Mouse (Mus musculus) CH12.LX (cell line): ENCODE results near the gene Fgfr2. TPM values are rescaled to one million over a fixed set of nuclear protein-coding genes. Genes with fewer than 3 reads are reported as not detected.

Experiments
- DNase-seq: peaks from one replicate; pipeline ENCODE4 v3.0.0-alpha.2; 2013; ENCODE audit errors: extremely low read depth
- H3K27ac ChIP-seq: 2 replicates; pipeline ENCODE4 v1.5.1; 2012; ENCODE audit warnings: low read depth, mild to moderate bottlenecking, control low read depth, moderate library complexity; ENCODE audit not compliant: insufficient read depth
- H3K27me3 ChIP-seq: replicated peaks from 2 replicates; pipeline ENCODE3; 2012; ENCODE audit warnings: inconsistent platforms
- H3K36me3 ChIP-seq, 2 experiments: replicated peaks in 1 of 2; 2 replicates each; pipeline versions ENCODE3 to v1.6.1; 2012; ENCODE audit warnings: inconsistent platforms in 1 of 2, low read length in 1 of 2, mild to moderate bottlenecking in 1 of 2, mixed read lengths in 1 of 2, moderate library complexity in 1 of 2; ENCODE audit not compliant: control insufficient read depth in 1 of 2, insufficient read depth in 1 of 2
- H3K4me1 ChIP-seq, 2 experiments: 2 replicates each; pipeline ENCODE4 v1.6.1; 2012; ENCODE audit warnings: inconsistent platforms in 1 of 2, moderate library complexity in 1 of 2; ENCODE audit not compliant: insufficient read depth in 2 of 2, control insufficient read depth in 1 of 2
- H3K4me2 ChIP-seq: 2 replicates; pipeline ENCODE4 v1.6.1; 2012; ENCODE audit warnings: low read depth, mild to moderate bottlenecking, control low read depth; ENCODE audit not compliant: poor library complexity, insufficient read depth, severe bottlenecking
- H3K4me3 ChIP-seq, 3 experiments: fragments of 150-350 bp in 1 of 3; sonication (generic) in 1 of 3; replicated peaks in 1 of 3; 2 replicates each; pipeline versions ENCODE3 to v1.5.1; 2011 to 2012; ENCODE audit warnings: low read depth in 2 of 3, low read length in 2 of 3, mild to moderate bottlenecking in 2 of 3, moderate library complexity in 2 of 3, control low read depth in 1 of 3, improper control_type of control experiment in 1 of 3, inconsistent platforms in 1 of 3, mixed read lengths in 1 of 3; ENCODE audit not compliant: poor library complexity in 1 of 3
- H3K79me2 ChIP-seq: replicated peaks from 2 replicates; pipeline ENCODE4 v1.6.1; 2012; ENCODE audit warnings: mild to moderate bottlenecking, moderate library complexity; ENCODE audit not compliant: control insufficient read depth, poor library complexity, insufficient read depth, severe bottlenecking; ENCODE audit errors: extremely low read depth
- H3K9ac ChIP-seq: 2 replicates; pipeline ENCODE4 v1.6.1; 2012; ENCODE audit warnings: low read depth, mild to moderate bottlenecking, control low read depth, moderate library complexity; ENCODE audit not compliant: insufficient read depth
- H3K9me3 ChIP-seq: replicated peaks from 2 replicates; pipeline ENCODE3; 2012; ENCODE audit warnings: low read length, inconsistent platforms, mixed read lengths
- CHD1 ChIP-seq: IDR thresholded peaks from 2 replicates; pipeline ENCODE4 v1.6.1; 2012; ENCODE audit warnings: low read depth, low read length, improper control_type of control experiment, inconsistent platforms
- CHD2 ChIP-seq: IDR thresholded peaks from 2 replicates; pipeline ENCODE4 v1.6.1; 2011; ENCODE audit warnings: low read length, improper control_type of control experiment
- CTCF ChIP-seq, 2 experiments: IDR thresholded peaks in 1 of 2; conservative IDR thresholded peaks in 1 of 2; 2 replicates each; pipeline ENCODE4 v1.5.1; 2011 to 2012; ENCODE audit warnings: low read depth in 2 of 2, low read length in 2 of 2, improper control_type of control experiment in 1 of 2, inconsistent platforms in 1 of 2, mild to moderate bottlenecking in 1 of 2, moderate library complexity in 1 of 2
- E2F4 ChIP-seq: IDR thresholded peaks from 2 replicates; pipeline ENCODE4 v1.6.1; 2011; ENCODE audit warnings: low read depth, low read length, improper control_type of control experiment; ENCODE audit not compliant: insufficient replicate concordance
- ELF1 ChIP-seq: IDR thresholded peaks from 2 replicates; pipeline ENCODE4 v1.6.1; 2014; ENCODE audit warnings: low read depth, mild to moderate bottlenecking, inconsistent platforms, low read length, improper control_type of control experiment
- EP300 ChIP-seq: IDR thresholded peaks from 2 replicates; pipeline ENCODE4 v1.6.1; 2011; ENCODE audit warnings: low read length, improper control_type of control experiment
- ETS1 ChIP-seq: conservative IDR thresholded peaks from 2 replicates; pipeline ENCODE4 v1.6.1; 2012; ENCODE audit warnings: low read depth, mild to moderate bottlenecking, inconsistent platforms, low read length, improper control_type of control experiment, moderate library complexity
- GABPA ChIP-seq: IDR thresholded peaks from 2 replicates; pipeline ENCODE4 v1.6.1; 2012; ENCODE audit warnings: low read depth, low read length, improper control_type of control experiment, inconsistent platforms; ENCODE audit not compliant: insufficient replicate concordance
- HCFC1 ChIP-seq: IDR thresholded peaks from 2 replicates; pipeline ENCODE4 v1.6.1; 2012; ENCODE audit warnings: low read depth, mild to moderate bottlenecking, inconsistent platforms, low read length, improper control_type of control experiment
- JUND ChIP-seq: conservative IDR thresholded peaks from 2 replicates; pipeline ENCODE4 v1.6.1; 2011; ENCODE audit warnings: low read depth, low read length, improper control_type of control experiment
- MAX ChIP-seq: IDR thresholded peaks from 2 replicates; pipeline ENCODE4 v1.6.1; 2011; ENCODE audit warnings: low read length, improper control_type of control experiment
- MEF2A ChIP-seq: IDR thresholded peaks from 2 replicates; pipeline ENCODE4 v1.6.1; 2014; ENCODE audit warnings: low read depth, mild to moderate bottlenecking, inconsistent platforms, low read length, improper control_type of control experiment, borderline replicate concordance
- MYC ChIP-seq: IDR thresholded peaks from 2 replicates; pipeline ENCODE4 v1.6.1; 2011; ENCODE audit warnings: low read depth, mild to moderate bottlenecking, improper control_type of control experiment, low read length
- NELFE ChIP-seq: IDR thresholded peaks from 2 replicates; pipeline ENCODE4 v1.6.1; 2011; ENCODE audit warnings: low read depth, low read length, improper control_type of control experiment
- NRF1 ChIP-seq: IDR thresholded peaks from 2 replicates; pipeline ENCODE4 v1.6.1; 2014; ENCODE audit warnings: low read depth, mild to moderate bottlenecking, inconsistent platforms, low read length, improper control_type of control experiment, moderate library complexity
- POLR2AphosphoS2 ChIP-seq: IDR thresholded peaks from 2 replicates; pipeline ENCODE4 v1.6.1; 2011; ENCODE audit warnings: low read depth, low read length, improper control_type of control experiment
- RCOR1 ChIP-seq: conservative IDR thresholded peaks from 2 replicates; pipeline ENCODE4 v1.6.1; 2012; ENCODE audit warnings: low read depth, mild to moderate bottlenecking, inconsistent platforms, low read length, improper control_type of control experiment
- SIN3A ChIP-seq: IDR thresholded peaks from 2 replicates; pipeline ENCODE4 v1.6.1; 2012; ENCODE audit warnings: low read length, improper control_type of control experiment, inconsistent platforms
- TBP ChIP-seq: conservative IDR thresholded peaks from 2 replicates; pipeline ENCODE4 v1.6.1; 2011; ENCODE audit warnings: low read depth, low read length, improper control_type of control experiment
- TCF12 ChIP-seq: IDR thresholded peaks from 2 replicates; pipeline ENCODE4 v1.6.1; 2014; ENCODE audit warnings: low read depth, mild to moderate bottlenecking, inconsistent platforms, low read length, improper control_type of control experiment
- UBTF ChIP-seq: IDR thresholded peaks from 2 replicates; pipeline ENCODE4 v1.6.1; 2012; ENCODE audit warnings: low read depth, mild to moderate bottlenecking, inconsistent platforms, low read length, improper control_type of control experiment, moderate library complexity
- USF2 ChIP-seq: conservative IDR thresholded peaks from 2 replicates; pipeline ENCODE4 v1.6.1; 2011; ENCODE audit warnings: low read depth, low read length, improper control_type of control experiment
- ZC3H11A ChIP-seq: IDR thresholded peaks from 2 replicates; pipeline ENCODE4 v1.6.1; 2012; ENCODE audit warnings: low read depth, mild to moderate bottlenecking, inconsistent platforms, low read length, improper control_type of control experiment
- ZKSCAN1 ChIP-seq: IDR thresholded peaks from 2 replicates; pipeline ENCODE4 v1.6.1; 2012; ENCODE audit warnings: low read depth, inconsistent platforms, low read length, improper control_type of control experiment, borderline replicate concordance
- ZMIZ1 ChIP-seq: IDR thresholded peaks from 2 replicates; pipeline ENCODE4 v1.6.1; 2012; ENCODE audit warnings: low read depth, mild to moderate bottlenecking, inconsistent platforms, low read length, improper control_type of control experiment
- dilution Hi-C: fragments of 300-500 bp; cut with MboI; formaldehyde crosslinking; loops from 2 replicates; pipeline ENCODE4 v1.14.3; 2020; ENCODE audit warnings: low sequenced_read_pairs; ENCODE audit not compliant: extremely low pct_unique_long_range_greater_than_20kb, extremely low pct_ligation_motif_present
- in situ Hi-C: fragments of 300-500 bp; cut with MboI; formaldehyde crosslinking; loops from 3 replicates; pipeline ENCODE4 v1.14.3; 2019; ENCODE audit warnings: low sequenced_read_pairs, low pct_ligation_motif_present, low pct_unique_long_range_greater_than_20kb, mixed read lengths
- polyA plus RNA-seq: library from polyadenylated mRNA; unstranded; fragments of >175 nt; gene quantifications from 2 replicates; pipeline ENCODE4 v1.2.1, GENCODE M21; 2012; ENCODE audit warnings: low read depth; ENCODE audit not compliant: insufficient read length
- total RNA-seq, 2 experiments: library from RNA; depleted of rRNA; stranded (reverse); fragments of 300-350 nt in 1 of 2; fragments of >200 nt in 1 of 2; gene quantifications; 2 replicates each; pipeline ENCODE4 v1.2.3; 2012 to 2014

Gene Fgfr2
- total and polyA plus RNA-seq, 3 experiments: not detected

DNA sequence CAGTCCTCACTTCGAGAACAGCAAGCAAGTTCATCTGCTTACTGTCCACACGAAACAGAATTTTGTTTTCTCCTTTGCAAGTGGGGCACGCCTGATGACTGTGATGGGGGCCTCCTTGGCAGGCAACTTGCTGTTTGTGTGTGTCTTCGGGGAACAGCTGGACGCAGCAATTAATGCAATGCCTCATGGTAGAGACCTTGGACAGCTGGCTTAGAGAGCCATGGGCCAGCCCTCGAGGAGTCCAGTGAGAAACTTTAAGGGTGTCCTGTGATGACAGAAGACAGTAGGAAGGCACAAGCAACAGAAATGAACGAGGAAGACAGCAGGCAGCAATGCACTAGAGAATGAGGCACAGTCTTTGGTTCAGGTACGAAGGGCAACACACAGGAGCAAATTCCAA is 852.8 kb downstream of the Fgfr2 start:
- no peak overlapping the region for H3K9ac ChIP-seq
- H3K4me3 ChIP-seq: no peak overlapping the region
- dilution Hi-C loops: no loop called here
- no peaks in the 10 kb centered on the region for H3K9me3 ChIP-seq
- H3K27me3 ChIP-seq: peaks cover 43% of the 10 kb centered on the region
- H3K27ac ChIP-seq: no peak overlapping the region
- H3K79me2 ChIP-seq: no peaks in the 10 kb centered on the region
- H3K4me2 ChIP-seq: no peak overlapping the region
- in situ Hi-C loops: no loop called here
- peaks cover 13 to 19% of the 10 kb centered on the region in 2 experiments for H3K4me1 ChIP-seq
- H3K36me3 ChIP-seq: no peaks in the 10 kb centered on the region
- TF ChIP-seq MYC (no peak), ZMIZ1 (no peak), ZC3H11A (no peak), UBTF (no peak), ETS1 (no peak), ELF1 (no peak), E2F4 (no peak), NRF1 (no peak)
- DNase-seq: no peak

DNA sequence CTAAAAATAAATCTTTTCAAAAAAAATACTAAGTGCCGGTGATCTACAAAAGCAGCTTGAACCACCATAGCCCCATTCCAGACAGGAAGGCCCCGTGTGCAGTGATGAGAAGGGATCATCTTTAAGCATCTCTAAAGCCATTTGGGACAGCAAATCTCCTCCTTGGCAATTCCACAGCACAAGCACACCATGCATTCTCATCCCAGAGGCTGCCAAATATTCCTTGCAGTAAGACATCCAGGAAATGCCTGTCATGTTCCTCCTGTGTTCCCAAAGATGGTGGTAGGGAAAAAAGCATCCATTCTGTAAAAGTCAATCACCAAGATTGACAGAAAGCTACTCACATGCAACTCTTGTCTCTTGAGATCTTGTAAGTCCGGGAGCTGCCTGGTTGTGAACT is 853.5 kb downstream of the Fgfr2 start:
- H3K4me2 ChIP-seq: no peak overlapping the region
- no peak overlapping the region for H3K27ac ChIP-seq
- in situ Hi-C loops: no loop called here
- H3K9ac ChIP-seq: no peak overlapping the region
- H3K9me3 ChIP-seq: no peaks in the 10 kb centered on the region
- no peaks in the 10 kb centered on the region for H3K79me2 ChIP-seq
- TF ChIP-seq NELFE: no peak
- TF ChIP-seq GABPA: no peak
- no peak for TF ChIP-seq HCFC1
- TF ChIP-seq CHD2: no peak
- peaks cover 43% of the 10 kb centered on the region for H3K27me3 ChIP-seq
- dilution Hi-C loops: no loop called here
- DNase-seq: no peak
- H3K4me1 ChIP-seq: peaks cover 13 to 19% of the 10 kb centered on the region in 2 experiments
- H3K36me3 ChIP-seq: no peaks in the 10 kb centered on the region
- H3K4me3 ChIP-seq: no peak overlapping the region

DNA sequence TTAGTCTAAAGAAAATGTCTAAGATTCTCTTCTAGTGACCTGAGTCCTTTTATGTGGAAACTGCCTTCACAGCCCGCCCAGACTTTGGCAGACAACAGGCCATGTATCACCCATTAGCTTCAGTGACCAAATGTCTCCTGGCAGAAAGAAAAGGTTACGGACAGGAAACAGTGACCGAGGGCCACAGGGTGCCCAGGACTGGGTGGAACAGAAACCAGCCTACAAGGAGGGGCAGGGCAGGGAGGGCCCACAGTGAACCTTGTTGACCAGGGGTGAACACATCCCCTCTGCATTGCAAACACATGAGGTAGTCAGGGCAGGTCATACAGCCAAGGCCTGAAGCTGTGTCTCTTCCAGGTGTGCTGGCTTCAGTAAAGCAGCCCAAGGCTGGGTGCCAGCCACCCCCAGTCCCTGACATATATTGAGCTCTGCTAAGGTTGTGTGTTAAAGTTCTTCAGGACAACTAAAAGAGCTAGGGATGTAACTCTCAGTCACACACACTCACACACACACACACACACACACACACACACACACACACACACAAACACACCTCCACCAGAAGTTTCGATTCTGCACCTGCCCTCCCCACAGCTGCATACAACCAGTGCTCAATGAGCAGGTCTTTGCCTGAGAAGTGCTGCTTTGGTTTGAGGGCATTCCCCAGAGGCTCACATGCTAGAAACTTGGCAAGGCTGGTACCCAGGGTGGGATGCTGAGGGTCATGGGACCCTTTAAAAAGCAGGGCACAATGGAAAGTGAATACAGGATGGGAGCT is 855.2 kb downstream of the Fgfr2 start:
- peak; percentile 49 for DNase-seq
- Histone ChIP-seq H3K36me3 (no peaks in the 10 kb centered on the region), H3K4me2 (no peak overlapping the region), H3K27ac (no peak overlapping the region), H3K4me1 (peaks cover 13 to 19% of the 10 kb centered on the region in 2 experiments), H3K9me3 (no peaks in the 10 kb centered on the region), H3K27me3 (peaks cover 47% of the 10 kb centered on the region), H3K79me2 (no peaks in the 10 kb centered on the region), H3K9ac (no peak overlapping the region), H3K4me3 (no peak overlapping the region)
- dilution Hi-C loops (no loop called here), in situ Hi-C loops (no loop called here)
- peak; percentile 73; the same call in 1 of the 2 replicates for TF ChIP-seq RCOR1
- no peak for TF ChIP-seq HCFC1
- no peak for TF ChIP-seq GABPA
- TF ChIP-seq TBP: no peak
- TF ChIP-seq MAX: no peak
- no peak for TF ChIP-seq ZMIZ1
- no peak for TF ChIP-seq ZC3H11A
- TF ChIP-seq USF2: no peak
- TF ChIP-seq ELF1: no peak
- no peak for TF ChIP-seq SIN3A
- TF ChIP-seq CHD1: no peak
- peak; percentile 76 for TF ChIP-seq EP300
- TF ChIP-seq CHD2: no peak
- no peak for TF ChIP-seq JUND
- TF ChIP-seq CTCF (conservative IDR thresholded peaks at IDR 0.05 in 1 of 2, IDR thresholded peaks at IDR 0.05 in 1 of 2; ENCODE audit: low read depth in 2 of 2, low read length in 2 of 2): no peak
- TF ChIP-seq POLR2AphosphoS2: no peak
- TF ChIP-seq ZKSCAN1: no peak
- peak; percentile 98 for TF ChIP-seq TCF12
- 0 out of 2 replicates have a peak, but pooled peaks have one; percentile 52 for TF ChIP-seq MEF2A
